Mouse (Mus musculus): ENCODE measurements around the gene Tob1. TPM values are rescaled to one million over a fixed set of nuclear protein-coding genes. Genes with fewer than 3 reads are reported as not detected.

The Tob1 gene
- polyA plus RNA-seq, 1 experiment = 8.0 TPM

GRCm38 (mm10) chr11:94234857-94235256 lies 23.6 kb downstream of the Tob1 start:
- no peak for TF ChIP-seq GATA1 (IDR thresholded peaks at IDR 0.05; ENCODE audit: low read length)

DNA sequence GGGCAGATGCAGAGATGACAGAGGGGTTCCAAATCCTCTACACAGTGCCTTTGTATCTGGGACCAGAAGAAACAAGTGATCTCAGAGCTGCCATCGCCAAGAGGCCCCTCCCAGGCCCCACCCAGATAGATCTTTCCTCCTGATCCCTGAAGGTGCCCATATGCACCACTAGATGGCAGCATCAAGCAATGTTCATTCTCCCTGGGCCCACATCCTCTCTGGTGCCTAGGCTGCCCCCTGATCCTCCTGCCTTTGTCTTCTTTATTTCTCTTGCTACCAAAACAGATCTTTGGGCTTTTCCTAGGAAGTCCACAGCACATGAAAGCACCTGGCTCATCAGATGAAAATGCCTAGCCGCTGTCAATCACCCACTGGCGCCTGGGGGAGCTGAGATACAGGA lies 24.8 kb downstream of the Tob1 start:
- no peak for TF ChIP-seq GATA1 (IDR thresholded peaks at IDR 0.05; ENCODE audit: low read length)

- no peak for TF ChIP-seq GATA1 (IDR thresholded peaks at IDR 0.05; ENCODE audit: low read length)
These were observed 27.5 kb downstream of the Tob1 start for GRCm38 (mm10) chr11:94238786-94239185.

GRCm38 (mm10) chr11:94239706-94240105 lies 28.5 kb downstream of the Tob1 start:
- no peak for TF ChIP-seq GATA1 (IDR thresholded peaks at IDR 0.05; ENCODE audit: low read length)

DNA sequence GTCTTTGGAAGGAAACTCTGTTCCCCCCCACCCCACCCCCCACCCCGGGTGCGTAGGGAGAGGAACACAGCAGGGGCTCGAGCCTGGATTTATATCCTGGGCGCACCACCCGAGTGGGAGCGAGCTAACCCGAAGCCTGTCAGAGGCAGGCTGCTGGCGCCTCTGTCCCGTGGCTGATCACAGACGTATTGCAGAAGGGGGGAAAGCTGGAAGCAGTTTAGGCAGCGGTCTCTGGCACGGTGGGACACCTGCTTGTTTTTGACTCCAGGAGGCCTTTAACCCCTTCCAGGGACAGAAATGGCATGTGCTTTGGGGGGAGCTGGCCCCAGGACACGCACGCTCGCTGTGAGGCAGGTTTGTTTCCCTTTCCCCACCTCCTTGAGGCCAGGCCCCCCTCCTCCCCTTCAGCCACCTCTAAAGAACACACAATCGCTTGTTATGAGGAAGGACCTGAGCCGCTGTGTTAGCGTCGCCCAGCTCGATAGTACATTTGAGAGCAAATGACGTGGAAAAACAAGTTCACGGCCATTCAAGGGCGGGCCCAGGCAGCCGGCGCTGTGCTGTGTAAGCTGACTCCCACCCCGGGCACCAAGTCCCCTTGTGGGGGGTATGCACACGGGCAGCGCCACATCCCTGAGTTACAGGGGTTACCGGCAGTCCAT lies 31.6 kb downstream of the Tob1 start:
- no peak for TF ChIP-seq GATA1 (IDR thresholded peaks at IDR 0.05; ENCODE audit: low read length)

- no peak for TF ChIP-seq GATA1 (IDR thresholded peaks at IDR 0.05; ENCODE audit: low read length)
These were observed 32.3 kb downstream of the Tob1 start for GRCm38 (mm10) chr11:94243422-94244180.

GRCm38 (mm10) chr11:94244385-94244784 lies 33.1 kb downstream of the Tob1 start:
- TF ChIP-seq GATA1 (IDR thresholded peaks at IDR 0.05; ENCODE audit: low read length) = no peak

- no peak for TF ChIP-seq GATA1 (IDR thresholded peaks at IDR 0.05; ENCODE audit: low read length)
These were observed 34.9 kb downstream of the Tob1 start, which contains the start of gene Wfikkn2 for GRCm38 (mm10) chr11:94245955-94246788. Gene Wfikkn2, minus strand, starts transcription at chr11:94246005.

DNA sequence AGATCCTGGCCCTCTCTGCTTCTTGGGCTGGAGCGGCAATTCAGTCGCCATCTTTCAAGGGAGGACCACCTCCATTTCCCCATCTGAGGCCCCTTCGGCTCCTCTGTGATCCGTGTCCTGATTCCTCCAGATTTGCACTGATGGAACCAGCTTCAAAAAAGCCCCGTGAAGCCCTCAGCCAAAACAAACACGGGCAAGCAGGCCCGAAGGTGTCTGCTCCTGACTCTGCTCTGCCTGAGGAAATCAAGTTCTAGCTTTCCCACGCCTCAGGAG lies 35.5 kb downstream of the Tob1 start:
- TF ChIP-seq GATA1 (IDR thresholded peaks at IDR 0.05; ENCODE audit: low read length) = no peak

- no peak for TF ChIP-seq GATA1 (IDR thresholded peaks at IDR 0.05; ENCODE audit: low read length)
These were observed 41.9 kb downstream of the Tob1 start for GRCm38 (mm10) chr11:94253156-94253555.

DNA sequence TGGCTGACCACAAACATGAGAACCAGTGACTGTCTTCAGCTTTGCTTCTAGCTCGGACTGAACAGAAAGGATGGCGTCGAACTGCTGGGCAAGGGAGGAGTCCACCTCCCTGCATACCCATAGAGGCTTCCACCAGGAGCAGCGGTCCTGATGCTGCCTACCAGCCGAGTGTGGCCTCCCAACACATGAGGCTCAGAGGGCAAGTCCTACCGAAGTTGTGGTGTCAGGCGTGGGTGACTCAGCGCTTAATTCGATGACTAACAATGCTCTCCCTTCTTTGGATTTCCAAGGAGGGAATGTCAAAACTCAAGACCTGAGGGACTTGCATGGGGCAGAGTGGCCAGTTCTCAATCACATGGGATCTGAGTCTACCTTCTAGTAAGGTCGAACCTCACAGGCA lies 42.4 kb downstream of the Tob1 start:
- no peak for TF ChIP-seq GATA1 (IDR thresholded peaks at IDR 0.05; ENCODE audit: low read length)

DNA sequence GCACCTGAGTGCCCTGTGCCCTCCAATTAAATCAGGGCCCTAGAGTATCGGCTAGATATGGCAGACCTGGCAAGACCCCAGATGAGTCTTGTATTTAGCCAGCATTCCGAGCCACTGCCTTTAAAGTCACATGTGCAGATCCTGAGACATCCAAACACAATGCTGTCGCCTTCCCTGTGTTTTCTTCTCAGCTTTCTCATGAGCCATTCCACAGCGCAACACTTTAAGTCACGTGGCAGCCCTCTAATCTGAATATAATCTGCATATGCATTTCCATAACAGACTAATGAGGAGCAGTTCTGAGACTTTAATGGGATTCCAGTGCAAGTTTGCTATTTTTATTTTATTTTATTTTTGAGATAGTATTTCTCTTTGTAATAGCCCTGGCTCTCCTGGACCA lies 44.5 kb downstream of the Tob1 start:
- no peak for TF ChIP-seq GATA1 (IDR thresholded peaks at IDR 0.05; ENCODE audit: low read length)

DNA sequence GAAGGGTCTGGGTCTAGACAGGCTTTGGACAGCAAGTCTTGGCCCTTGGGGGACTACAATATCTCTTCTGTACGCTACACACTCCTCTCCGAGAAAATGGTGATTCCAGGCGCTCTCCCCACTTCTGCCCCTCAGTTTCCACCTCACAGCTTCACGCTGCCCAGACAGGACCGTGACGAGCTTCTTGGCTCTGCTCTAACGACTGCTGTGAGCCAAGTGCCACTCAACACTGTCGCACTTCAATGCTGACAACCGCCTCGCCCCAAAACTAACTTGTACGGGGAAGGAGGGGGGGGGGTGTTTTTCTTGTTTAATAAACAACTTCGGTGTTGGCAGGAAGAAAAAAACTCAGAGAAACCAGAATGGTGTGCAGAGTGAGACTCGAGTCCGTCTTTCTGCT lies 46.7 kb downstream of the Tob1 start:
- no peak for TF ChIP-seq GATA1 (IDR thresholded peaks at IDR 0.05; ENCODE audit: low read length)

GRCm38 (mm10) chr11:94259814-94260213 lies 48.6 kb downstream of the Tob1 start:
- TF ChIP-seq GATA1 (IDR thresholded peaks at IDR 0.05; ENCODE audit: low read length) = no peak

- TF ChIP-seq GATA1 (IDR thresholded peaks at IDR 0.05; ENCODE audit: low read length) = no peak
These were observed 50.5 kb downstream of the Tob1 start for GRCm38 (mm10) chr11:94261585-94262370.

Other genes with a start within 250 kb of the Tob1 start
- 356 and 371 TPM in 2 replicates for gene Gm20390, start 243.2 kb upstream of the Tob1 start, polyA plus RNA-seq (2012)
- 6.1 and 7.2 TPM in 2 replicates for gene Nme1, start 242.9 kb upstream of the Tob1 start, polyA plus RNA-seq (2012)
- gene Spag9, start 215.4 kb upstream of the Tob1 start, polyA plus RNA-seq (2012) = 11.2 and 12.0 TPM in 2 replicates
- 0.02 TPM in 1 of 2 replicates, not detected in the other for gene Wfikkn2, start 34.6 kb downstream of the Tob1 start, polyA plus RNA-seq (2012)
- not detected in 2 replicates for gene Gm21885, start 70.4 kb downstream of the Tob1 start, polyA plus RNA-seq (2012)
- 24.5 and 34.4 TPM in 2 replicates for gene Luc7l3, start 110.5 kb downstream of the Tob1 start, polyA plus RNA-seq (2012)
- 78.2 and 81.2 TPM in 2 replicates for gene Ankrd40, start 116.5 kb downstream of the Tob1 start, polyA plus RNA-seq (2012)
- gene Abcc3, start 181.5 kb downstream of the Tob1 start, polyA plus RNA-seq (2012) = not detected in 2 replicates

All from G1E-ER4 (cell line).